Mouse (Mus musculus) kidney, embryonic 15.5 days (tissue): ENCODE data around the gene Tcf3. TPM values are rescaled to one million over a fixed set of nuclear protein-coding genes. Genes with fewer than 3 reads are reported as not detected.
A peak's percentile ranks its signal among the peaks of the same experiment; 100 is the strongest.

Experiments used
- ATAC-seq: fragments of 200-750 bp; cut with Nextera tagmentation; replicated peaks from 2 replicates; pipeline ENCODE4 v1.8.0; 2017; ENCODE audit warnings: moderate TSS enrichment; ENCODE audit not compliant: low FRiP score
- H3K27ac ChIP-seq: fragments of 300-500 bp; sonication (generic); 2 replicates; pipeline ENCODE4 v1.5.1; 2015; ENCODE audit warnings: mild to moderate bottlenecking, inconsistent platforms
- H3K27me3 ChIP-seq: fragments of 300-500 bp; sonication (generic); 2 replicates; pipeline ENCODE4 v1.6.1; 2015; ENCODE audit warnings: inconsistent platforms
- H3K36me3 ChIP-seq: fragments of 300-500 bp; sonication (generic); 2 replicates; pipeline ENCODE4 v1.6.1; 2015; ENCODE audit warnings: inconsistent platforms
- H3K4me1 ChIP-seq: fragments of 300-500 bp; sonication (generic); 2 replicates; pipeline ENCODE4 v1.6.1; 2015; ENCODE audit warnings: inconsistent platforms
- H3K4me2 ChIP-seq: fragments of 300-500 bp; sonication (generic); 2 replicates; pipeline ENCODE4 v1.6.1; 2015; ENCODE audit warnings: moderate library complexity, mild to moderate bottlenecking, inconsistent platforms
- H3K4me3 ChIP-seq: fragments of 300-500 bp; sonication (generic); replicated peaks from 2 replicates; pipeline ENCODE4 v1.5.1; 2015; ENCODE audit warnings: mild to moderate bottlenecking, inconsistent platforms
- H3K9ac ChIP-seq: fragments of 300-500 bp; sonication (generic); 2 replicates; pipeline ENCODE4 v1.6.1; 2015; ENCODE audit warnings: mild to moderate bottlenecking, inconsistent platforms
- H3K9me3 ChIP-seq: fragments of 300-500 bp; sonication (generic); replicated peaks from 2 replicates; pipeline ENCODE4 v1.6.1; 2016; ENCODE audit warnings: inconsistent platforms
- WGBS: fragments of 180-500 bp; shearing (Covaris S2); methylation state at CpG from one replicate; pipeline ENCODE4 v1.1.7; 2015; ENCODE audit warnings: mixed read lengths; 5-methylcytosine and 5-hydroxymethylcytosine counted together
- polyA plus RNA-seq: library from polyadenylated mRNA; unstranded; fragments of >200 nt; fragmentation: Nextera tagmentation; extraction: Ambion mirVana; gene quantifications from 2 replicates; pipeline ENCODE4 v1.2.1, GENCODE M21; 2015

Tcf3 gene
- polyA plus RNA-seq, 1 experiment from 2014 or later, result 138 TPM

DNA sequence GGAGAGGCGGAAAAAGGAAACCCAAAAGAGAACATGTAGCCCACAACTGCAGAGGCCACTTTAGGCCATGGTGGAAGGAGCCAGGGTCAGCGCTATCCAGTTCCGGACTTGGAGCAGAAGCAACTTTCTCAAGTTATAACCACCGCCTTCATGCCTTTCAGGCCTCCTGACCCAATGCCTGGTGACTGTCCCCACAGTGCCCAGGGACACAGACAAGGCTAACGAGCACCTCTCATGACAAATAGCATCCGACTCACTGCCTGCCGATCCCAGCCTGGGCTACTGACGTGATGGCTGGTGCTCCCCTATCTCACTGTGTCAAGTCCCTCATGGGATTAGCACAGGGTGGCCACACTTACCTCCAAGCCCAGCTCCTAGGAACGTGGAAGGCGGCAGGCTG, 12.7 kb downstream of the Tcf3 start:
- no peak for ATAC-seq
- Histone ChIP-seq H3K36me3 (peaks cover 100% of the 10 kb centered on the region), H3K27me3 (no peaks in the 10 kb centered on the region), H3K9me3 (no peaks in the 10 kb centered on the region), H3K4me1 (peaks cover 29% of the 10 kb centered on the region), H3K9ac (no peak overlapping the region), H3K4me2 (no peak overlapping the region), H3K27ac (no peak overlapping the region), H3K4me3 (no peak overlapping the region)
- WGBS, result 93% methylated on average over 10 of the region's 10 CpGs

DNA sequence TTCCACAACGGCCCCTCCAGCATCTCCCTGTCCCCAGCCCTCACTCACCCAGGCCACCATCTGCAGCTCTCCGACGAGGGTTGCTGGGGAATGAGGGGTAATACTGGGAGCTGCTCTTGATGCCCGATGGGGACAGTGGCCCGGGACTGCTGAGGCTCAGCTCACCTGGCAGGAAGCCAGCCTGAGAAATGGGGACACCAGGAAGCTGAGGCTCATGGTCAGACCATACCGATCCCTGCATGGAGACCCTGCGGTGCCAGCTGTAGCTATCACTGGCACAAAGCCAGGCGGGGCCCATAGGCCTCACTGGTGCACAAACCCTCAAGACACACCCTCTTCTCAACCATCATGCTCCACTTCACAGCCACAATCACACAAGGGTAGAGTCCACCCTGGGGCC, 14.0 kb downstream of the Tcf3 start:
- no peak overlapping the region for H3K4me2 ChIP-seq
- H3K27me3 ChIP-seq, result no peaks in the 10 kb centered on the region
- H3K9ac ChIP-seq, result 0 out of 2 replicates have a peak overlapping the region, but pooled peaks have one; percentile 21
- H3K36me3 ChIP-seq, result peaks cover 100% of the 10 kb centered on the region
- 84% methylated on average over 8 of the region's 8 CpGs for WGBS
- no peak overlapping the region for H3K27ac ChIP-seq
- no peak overlapping the region for H3K4me3 ChIP-seq
- no peaks in the 10 kb centered on the region for H3K9me3 ChIP-seq
- no peak for ATAC-seq
- peaks cover 29% of the 10 kb centered on the region for H3K4me1 ChIP-seq

- no peak for ATAC-seq
- Histone ChIP-seq H3K9me3 (no peaks in the 10 kb centered on the region), H3K4me2 (no peak overlapping the region), H3K4me3 (no peak overlapping the region), H3K27ac (no peak overlapping the region), H3K27me3 (no peaks in the 10 kb centered on the region), H3K36me3 (peaks cover 100% of the 10 kb centered on the region), H3K4me1 (peaks cover 20% of the 10 kb centered on the region), H3K9ac (no peak overlapping the region)
- 67% methylated on average over 3 of the region's 3 CpGs for WGBS
Observed at GRCm38 (mm10) chr10:80418311-80418710, 15.1 kb downstream of the Tcf3 start.

GRCm38 (mm10) chr10:80417841-80418240, 15.6 kb downstream of the Tcf3 start:
- Histone ChIP-seq H3K36me3 (peaks cover 100% of the 10 kb centered on the region), H3K27me3 (no peaks in the 10 kb centered on the region), H3K9me3 (no peaks in the 10 kb centered on the region), H3K4me3 (no peak overlapping the region), H3K4me1 (peaks cover 18% of the 10 kb centered on the region), H3K9ac (no peak overlapping the region), H3K27ac (no peak overlapping the region), H3K4me2 (no peak overlapping the region)
- WGBS, result 100% methylated on average over 1 of the region's 1 CpGs
- ATAC-seq, result no peak

DNA sequence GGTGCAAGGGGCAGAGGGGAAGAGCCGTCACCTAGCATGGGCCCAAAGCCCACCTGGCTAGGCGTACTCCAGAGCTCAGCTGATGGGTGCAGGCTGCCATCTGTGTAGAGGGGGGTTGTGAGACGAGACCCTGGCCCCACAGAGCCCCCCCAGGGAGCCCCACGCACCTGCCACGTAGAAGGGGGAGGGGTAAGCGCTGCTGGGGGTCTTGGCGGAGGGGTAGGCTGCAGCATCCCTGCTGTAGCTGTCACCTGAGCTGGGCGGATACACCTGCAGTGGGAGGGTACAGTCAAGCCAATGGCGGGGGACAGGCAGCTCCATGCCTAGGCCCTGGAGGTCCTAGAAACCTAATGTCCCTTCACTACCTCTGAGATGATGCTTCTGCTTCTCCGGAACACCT, 16.1 kb downstream of the Tcf3 start:
- peaks cover 18% of the 10 kb centered on the region for H3K4me1 ChIP-seq
- 93% methylated on average over 10 of the region's 10 CpGs for WGBS
- no peak for ATAC-seq

DNA sequence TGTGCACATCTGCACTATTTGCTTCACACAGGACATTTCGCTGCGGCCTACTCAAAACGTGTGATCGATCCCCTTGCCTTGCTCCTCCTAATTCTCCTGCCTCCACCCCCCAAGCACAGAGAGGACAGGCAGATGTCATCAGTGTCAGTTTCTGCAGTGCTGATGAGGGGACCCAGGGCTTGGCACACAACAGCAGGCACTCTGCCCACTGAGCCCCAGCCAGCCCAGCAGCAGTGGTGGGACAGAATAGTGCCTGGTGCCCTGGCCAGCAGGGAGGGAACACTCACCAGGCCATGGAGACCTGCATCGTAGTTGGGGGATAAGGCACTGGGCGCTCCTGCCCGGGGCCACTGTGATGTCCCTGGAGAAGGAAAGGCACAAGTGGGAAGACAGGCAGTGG, 17.9 kb downstream of the Tcf3 start:
- no peak overlapping the region for H3K9ac ChIP-seq
- H3K4me1 ChIP-seq, result peaks cover 18% of the 10 kb centered on the region
- H3K9me3 ChIP-seq, result no peaks in the 10 kb centered on the region
- no peak overlapping the region for H3K4me2 ChIP-seq
- no peak for ATAC-seq
- peaks cover 100% of the 10 kb centered on the region for H3K36me3 ChIP-seq
- no peak overlapping the region for H3K27ac ChIP-seq
- no peaks in the 10 kb centered on the region for H3K27me3 ChIP-seq
- no peak overlapping the region for H3K4me3 ChIP-seq
- 95% methylated on average over 7 of the region's 7 CpGs for WGBS

More for the DNA sequence above, 16.1 kb downstream of the Tcf3 start:
- Histone ChIP-seq H3K27me3 (no peaks in the 10 kb centered on the region), H3K36me3 (peaks cover 100% of the 10 kb centered on the region), H3K9me3 (no peaks in the 10 kb centered on the region), H3K27ac (no peak overlapping the region), H3K9ac (no peak overlapping the region), H3K4me3 (no peak overlapping the region), H3K4me2 (no peak overlapping the region)

- Histone ChIP-seq H3K27me3 (no peaks in the 10 kb centered on the region), H3K4me2 (no peak overlapping the region), H3K4me3 (no peak overlapping the region), H3K27ac (no peak overlapping the region), H3K4me1 (peaks cover 5% of the 10 kb centered on the region), H3K9me3 (no peaks in the 10 kb centered on the region), H3K36me3 (peaks cover 93% of the 10 kb centered on the region), H3K9ac (no peak overlapping the region)
- ATAC-seq, result no peak
- WGBS, result 84% methylated on average over 44 of the region's 44 CpGs
Observed at GRCm38 (mm10) chr10:80412656-80413541, 20.5 kb downstream of the Tcf3 start.

DNA sequence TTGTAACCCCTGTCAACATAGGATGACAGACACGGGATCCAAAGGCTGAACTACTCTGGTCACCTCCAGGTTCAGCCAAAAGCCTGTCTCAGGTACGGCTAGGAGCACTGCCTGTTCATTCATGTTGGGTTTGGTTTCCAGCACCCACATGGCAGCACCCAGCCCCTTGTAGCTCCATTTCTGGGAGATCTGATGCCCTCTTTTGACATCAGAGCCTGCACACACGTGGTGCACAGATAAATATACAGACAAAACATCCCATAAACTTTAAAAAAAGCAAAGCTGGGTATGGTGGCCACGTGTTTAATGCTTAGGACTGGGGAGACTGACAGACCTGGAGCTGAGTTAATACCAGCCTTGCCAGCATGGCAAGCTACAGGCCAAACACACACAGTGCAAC, 25.5 kb downstream of the Tcf3 start:
- peaks cover 60% of the 10 kb centered on the region for H3K36me3 ChIP-seq
- H3K4me1 ChIP-seq, result peaks cover 34% of the 10 kb centered on the region
- no peaks in the 10 kb centered on the region for H3K27me3 ChIP-seq
- H3K27ac ChIP-seq, result peak overlapping the region; percentile 93
- peak overlapping the region; percentile 91; the same call in 1 of the 2 replicates for H3K9ac ChIP-seq
- no peak for ATAC-seq
- H3K4me2 ChIP-seq, result peak overlapping the region; percentile 89
- WGBS, result 48% methylated on average over 4 of the region's 4 CpGs
- H3K4me3 ChIP-seq, result peak overlapping the region; percentile 96; the same call in 1 of the 2 replicates
- no peaks in the 10 kb centered on the region for H3K9me3 ChIP-seq

GRCm38 (mm10) chr10:80406684-80407501, 26.6 kb downstream of the Tcf3 start, which contains the start of gene Uqcr11:
Gene Uqcr11 (minus strand): TSS chr10:80406830.
- peak within 1 kb of the TSS; percentile 89 for H3K4me2 ChIP-seq
- no peaks in the 10 kb centered on the region for H3K9me3 ChIP-seq
- H3K36me3 ChIP-seq, result peaks cover 60% of the 10 kb centered on the region
- H3K9ac ChIP-seq, result peak within 1 kb of the TSS; percentile 91
- peak within 1 kb of the TSS; percentile 93 for H3K27ac ChIP-seq
- H3K4me1 ChIP-seq, result peaks cover 34% of the 10 kb centered on the region
- H3K27me3 ChIP-seq, result no peaks in the 10 kb centered on the region
- peak; percentile 75 for ATAC-seq
- H3K4me3 ChIP-seq, result peak within 1 kb of the TSS; percentile 96
- WGBS, result under 1% methylated on average over 27 of the region's 27 CpGs

- H3K4me1 ChIP-seq, result peaks cover 38% of the 10 kb centered on the region
- peaks cover 60% of the 10 kb centered on the region for H3K36me3 ChIP-seq
- no peaks in the 10 kb centered on the region for H3K27me3 ChIP-seq
- 48% methylated on average over 10 of the region's 10 CpGs for WGBS
- peak overlapping the region; percentile 96 for H3K4me3 ChIP-seq
- no peak overlapping the region for H3K27ac ChIP-seq
- ATAC-seq, result no peak
- peak overlapping the region; percentile 91 for H3K9ac ChIP-seq
- H3K9me3 ChIP-seq, result no peaks in the 10 kb centered on the region
- H3K4me2 ChIP-seq, result peak overlapping the region; percentile 89
Observed at GRCm38 (mm10) chr10:80405481-80406173, 27.8 kb downstream of the Tcf3 start.

GRCm38 (mm10) chr10:80403044-80403692, 30.3 kb downstream of the Tcf3 start:
- H3K9ac ChIP-seq, result no peak overlapping the region
- H3K36me3 ChIP-seq, result peaks cover 39% of the 10 kb centered on the region
- no peaks in the 10 kb centered on the region for H3K27me3 ChIP-seq
- ATAC-seq, result no peak
- H3K27ac ChIP-seq, result no peak overlapping the region
- no peaks in the 10 kb centered on the region for H3K9me3 ChIP-seq
- no peak overlapping the region for H3K4me2 ChIP-seq
- peaks cover 44% of the 10 kb centered on the region for H3K4me1 ChIP-seq
- no peak overlapping the region for H3K4me3 ChIP-seq
- 95% methylated on average over 4 of the region's 4 CpGs for WGBS
